Mouse (Mus musculus): ENCODE data around the gene Klk1b9. TPM values are rescaled to one million over a fixed set of nuclear protein-coding genes. Genes with fewer than 3 reads are reported as not detected.
A peak's percentile ranks its signal among the peaks of the same experiment; 100 is the strongest.
"Not testable (repeated sequence)": the region's sequence is repeated elsewhere in the genome, so short reads cannot be mapped to it uniquely, and the experiment has no call there.

Gene Klk1b9
- total RNA-seq (2021): not detected
- long read RNA-seq, experiment 1: 0 reads
- long read RNA-seq, experiment 2: 0 reads

DNA sequence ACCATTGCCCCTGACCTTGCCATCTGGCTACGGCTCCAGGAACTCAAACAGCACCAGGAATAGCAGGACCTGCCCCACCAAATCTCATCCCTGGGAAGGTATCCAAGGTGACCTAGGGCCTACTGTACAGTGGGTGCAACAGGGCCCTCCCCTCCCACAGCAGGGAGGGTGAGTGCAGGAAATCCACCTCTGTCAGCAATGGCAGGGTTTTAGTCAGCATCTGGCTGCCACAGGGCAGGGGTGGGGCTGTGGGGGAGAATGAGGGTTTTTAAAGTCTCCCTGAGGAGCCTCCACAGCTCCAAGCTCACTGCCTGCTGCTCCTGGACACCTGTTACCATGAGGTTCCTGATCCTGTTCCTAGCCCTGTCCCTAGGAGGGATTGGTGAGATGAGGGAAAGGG lies at the start of gene Klk1b9:
Gene Klk1b9, plus strand, starts transcription at position 301 of the 400 bp plus-strand sequence.
- H3K27ac ChIP-seq; intact Hi-C loops (cut with DNase I); DNase-seq; H3K4me3 ChIP-seq: not testable (repeated sequence)

GRCm38 (mm10) chr7:43928521-43928920 lies 47.3 kb upstream of the Klk1b9 start:
- Histone ChIP-seq H3K27ac (no peak overlapping the region), H3K4me3 (no peak overlapping the region)
- DNase-seq: no peak
- peak; percentile 29; the same call in 1 of the 2 replicates for TF ChIP-seq CTCF (IDR thresholded peaks at IDR 0.05)
- intact Hi-C loops (cut with DNase I): no loop called here

DNA sequence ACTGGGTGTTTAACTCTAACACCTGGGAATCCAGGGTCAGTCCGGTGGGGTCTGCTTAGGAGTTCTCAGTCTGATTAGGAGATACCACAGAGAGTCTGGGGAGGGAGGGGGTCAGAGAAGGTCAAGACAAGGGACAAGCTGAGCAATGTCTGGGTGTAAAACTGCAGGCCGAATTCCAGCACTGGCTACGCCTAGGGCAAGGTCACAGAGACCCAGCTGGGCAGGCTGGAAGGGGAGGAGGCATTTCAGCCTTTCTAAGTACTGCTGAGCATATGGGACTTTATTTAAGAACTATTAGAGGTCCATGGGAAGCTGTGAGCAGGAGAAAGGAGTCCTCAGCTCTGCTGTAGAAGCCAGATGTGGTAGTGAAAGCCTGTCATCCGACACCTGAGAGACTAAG lies 43.5 kb upstream of the Klk1b9 start:
- H3K27ac ChIP-seq: no peak overlapping the region
- no peak overlapping the region for H3K4me3 ChIP-seq
- TF ChIP-seq CTCF (IDR thresholded peaks at IDR 0.05): no peak
- no peak for DNase-seq
- intact Hi-C loops (cut with DNase I): no loop called here

DNA sequence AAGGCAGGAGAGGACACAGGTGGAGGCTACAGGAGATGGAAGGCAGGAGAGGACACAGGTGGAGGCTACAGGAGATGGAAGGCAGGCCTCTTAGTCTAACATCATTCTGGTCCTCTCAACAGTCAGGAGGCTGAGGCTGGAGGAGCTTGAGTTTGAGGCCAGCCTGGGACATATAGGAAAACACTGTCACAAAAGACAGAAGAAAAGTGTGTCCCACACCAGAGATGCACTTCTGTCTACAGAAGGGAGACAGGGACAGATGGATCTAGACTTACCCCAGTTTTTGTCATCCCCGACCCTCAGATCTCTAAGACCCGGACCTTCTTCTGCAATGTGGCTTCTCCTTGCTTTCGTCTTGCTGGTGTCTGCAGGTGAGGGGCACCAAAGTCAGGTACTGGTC lies 42.4 kb upstream of the Klk1b9 start, which contains the start of gene Klk15:
Gene Klk15, plus strand, starts transcription at position 301 of the 400 bp plus-strand sequence.
- Histone ChIP-seq H3K27ac (no peak within 1 kb of the TSS), H3K4me3 (no peak within 1 kb of the TSS)
- no peak for DNase-seq
- no peak for TF ChIP-seq CTCF (IDR thresholded peaks at IDR 0.05)
- intact Hi-C loops (cut with DNase I): no loop called here

DNA sequence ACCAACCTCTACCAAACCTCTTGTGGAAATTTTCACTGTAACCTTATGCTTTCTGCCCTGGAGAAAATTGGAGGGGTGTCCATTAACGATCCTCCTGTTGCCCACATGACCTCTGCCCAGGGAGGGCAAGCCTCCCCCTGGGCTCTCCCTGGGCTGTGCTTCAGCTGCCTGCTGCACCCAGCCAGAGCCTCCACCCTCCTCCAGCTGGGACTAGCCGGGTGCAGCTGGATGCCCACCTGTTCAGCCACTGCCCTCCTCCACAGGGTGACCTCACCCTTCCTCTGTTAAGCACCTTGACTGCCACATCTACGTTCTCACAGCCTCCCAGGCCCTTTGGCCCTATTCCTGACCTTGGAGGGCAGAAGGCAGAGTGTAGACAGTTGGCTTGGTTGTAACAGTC lies 41.1 kb upstream of the Klk1b9 start:
- TF ChIP-seq CTCF (IDR thresholded peaks at IDR 0.05): no peak
- intact Hi-C loops (cut with DNase I): no loop called here
- DNase-seq: no peak
- Histone ChIP-seq H3K27ac (no peak overlapping the region), H3K4me3 (no peak overlapping the region)

- H3K27ac ChIP-seq: no peak overlapping the region
- TF ChIP-seq CTCF (IDR thresholded peaks at IDR 0.05): no peak
- intact Hi-C loops (cut with DNase I): no loop called here
- DNase-seq: no peak
- H3K4me3 ChIP-seq: no peak overlapping the region
Observed at GRCm38 (mm10) chr7:43936551-43936950, 39.3 kb upstream of the Klk1b9 start.

DNA sequence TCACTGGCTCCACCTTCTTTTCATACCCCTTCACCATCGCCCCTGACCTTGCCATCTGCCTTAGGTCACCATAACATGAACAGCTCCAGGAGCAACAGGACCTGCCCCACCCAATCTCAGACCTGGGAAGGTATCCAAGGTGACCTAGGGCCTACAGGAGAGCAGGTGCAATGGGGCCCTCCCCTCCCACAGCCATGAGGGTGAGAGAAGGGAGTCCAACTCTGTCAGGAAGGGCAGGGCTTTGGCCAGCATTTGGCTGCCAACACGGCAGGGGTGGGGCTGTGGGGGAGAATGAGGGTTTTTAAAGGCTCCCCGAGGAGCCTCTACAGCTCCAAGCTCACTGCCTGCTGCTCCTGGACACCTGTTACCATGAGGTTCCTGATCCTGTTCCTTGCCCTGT lies 33.6 kb upstream of the Klk1b9 start:
- H3K27ac ChIP-seq; intact Hi-C loops (cut with DNase I); H3K4me3 ChIP-seq; DNase-seq: not testable (repeated sequence)

DNA sequence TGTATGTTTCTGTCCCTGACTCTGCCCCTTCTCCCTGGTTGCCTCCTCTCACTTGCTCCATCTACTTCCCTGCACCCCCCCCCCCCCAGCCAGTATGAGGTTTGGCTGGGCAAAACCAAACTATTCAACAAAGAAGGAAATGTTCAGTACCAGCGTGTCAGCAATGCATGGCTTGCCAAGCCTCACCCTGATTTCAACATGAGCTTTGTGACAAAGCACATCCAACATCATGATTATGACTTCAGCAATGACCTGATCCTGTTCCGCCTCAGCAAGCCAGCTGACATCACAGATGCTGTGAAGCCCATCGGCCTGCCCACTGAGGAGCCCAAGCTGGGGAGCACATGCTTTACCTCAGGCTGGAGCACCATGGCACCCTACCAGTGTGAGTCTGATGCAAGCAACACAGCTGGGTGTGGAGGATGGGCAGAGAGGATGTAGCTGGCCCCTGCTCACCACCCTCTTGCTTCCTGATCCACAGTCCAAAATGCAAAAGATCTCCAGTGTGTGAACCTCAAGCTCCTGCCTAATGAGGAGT lies 31.1 kb upstream of the Klk1b9 start:
- Histone ChIP-seq H3K4me3 (no peak overlapping the region), H3K27ac (no peak overlapping the region)
- no peak for TF ChIP-seq CTCF (IDR thresholded peaks at IDR 0.05)
- intact Hi-C loops (cut with DNase I): no loop called here
- no peak for DNase-seq

GRCm38 (mm10) chr7:43950364-43950763 lies 25.5 kb upstream of the Klk1b9 start, which contains the start of gene Klk1b8:
Gene Klk1b8, plus strand, starts transcription at chr7:43950664.
- DNase-seq: no peak
- TF ChIP-seq CTCF (IDR thresholded peaks at IDR 0.05): no peak
- H3K27ac ChIP-seq: no peak within 1 kb of the TSS
- intact Hi-C loops (cut with DNase I): no loop called here
- H3K4me3 ChIP-seq: no peak within 1 kb of the TSS

DNA sequence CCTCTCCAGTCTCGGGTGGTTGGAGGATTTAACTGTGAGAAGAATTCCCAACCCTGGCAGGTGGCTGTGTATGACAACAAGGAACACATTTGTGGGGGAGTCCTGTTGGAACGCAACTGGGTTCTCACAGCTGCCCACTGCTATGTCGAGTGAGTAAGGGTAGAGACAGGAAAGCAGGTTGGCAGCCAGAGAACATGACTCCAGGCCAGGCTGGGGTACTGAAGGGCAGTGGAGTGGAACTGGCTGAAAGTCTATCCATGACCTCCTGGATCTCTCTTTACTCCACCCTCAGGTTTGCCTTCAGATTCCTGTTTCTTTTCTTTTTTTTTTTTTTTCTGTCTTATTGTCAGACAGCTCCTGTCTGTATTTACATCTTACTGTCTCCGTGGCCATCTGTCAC lies 23.2 kb upstream of the Klk1b9 start:
- TF ChIP-seq CTCF (IDR thresholded peaks at IDR 0.05): no peak
- intact Hi-C loops (cut with DNase I): no loop called here
- no peak overlapping the region for H3K4me3 ChIP-seq
- DNase-seq: no peak
- H3K27ac ChIP-seq: no peak overlapping the region

GRCm38 (mm10) chr7:43966451-43966850 lies 9.4 kb upstream of the Klk1b9 start, which contains the start of gene Klk1b1:
Gene Klk1b1, plus strand, starts transcription at chr7:43966751.
- DNase-seq: no peak
- TF ChIP-seq CTCF (IDR thresholded peaks at IDR 0.05): no peak
- Histone ChIP-seq H3K27ac (no peak within 1 kb of the TSS), H3K4me3 (no peak within 1 kb of the TSS)
- intact Hi-C loops (cut with DNase I): no loop called here

GRCm38 (mm10) chr7:43967058-43967457 lies 8.8 kb upstream of the Klk1b9 start:
- no peak for TF ChIP-seq CTCF (IDR thresholded peaks at IDR 0.05)
- Histone ChIP-seq H3K27ac (no peak overlapping the region), H3K4me3 (no peak overlapping the region)
- DNase-seq: no peak
- intact Hi-C loops (cut with DNase I): no loop called here

DNA sequence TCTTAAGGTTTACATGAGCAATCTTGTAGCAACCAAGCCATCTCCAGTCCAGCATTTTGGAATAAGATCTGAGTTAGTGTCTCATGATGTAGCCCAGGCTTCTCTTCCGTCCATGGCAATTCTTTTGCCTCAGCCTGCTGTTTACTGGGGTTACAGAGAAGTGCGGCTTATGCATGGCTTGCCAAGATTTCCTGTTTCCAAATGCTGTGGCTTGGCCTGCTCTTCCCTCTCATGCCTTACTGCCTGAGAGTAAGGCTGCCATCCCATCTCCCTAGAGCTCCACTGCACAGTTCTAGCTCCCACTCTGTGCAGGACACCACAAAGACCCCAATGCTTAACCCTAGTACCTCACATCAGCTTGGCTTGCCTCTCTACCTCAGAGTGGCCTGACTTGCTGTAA lies 8.2 kb upstream of the Klk1b9 start:
- DNase-seq: no peak
- no peak overlapping the region for H3K27ac ChIP-seq
- intact Hi-C loops (cut with DNase I): no loop called here
- TF ChIP-seq CTCF (IDR thresholded peaks at IDR 0.05): no peak
- H3K4me3 ChIP-seq: no peak overlapping the region

DNA sequence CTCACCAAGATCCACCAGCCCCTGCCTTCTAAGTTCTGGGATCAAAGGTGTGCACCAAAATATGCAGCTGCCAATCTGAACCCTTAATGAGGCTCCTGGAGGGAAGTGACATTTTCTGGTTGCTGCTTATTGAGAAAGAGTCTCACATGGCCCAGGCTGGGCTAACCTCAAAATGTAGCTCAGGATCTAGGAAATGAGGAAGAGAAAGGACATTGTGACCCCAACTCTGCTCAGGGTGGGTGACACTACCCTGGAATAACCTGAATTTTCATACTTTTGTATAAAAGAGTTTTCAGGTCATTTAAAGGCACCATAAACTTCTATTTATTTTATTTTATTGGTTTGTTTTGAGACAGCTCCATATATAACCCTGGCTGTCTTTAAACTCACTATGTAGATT lies 9.8 kb downstream of the Klk1b9 start:
- no peak overlapping the region for H3K4me3 ChIP-seq
- TF ChIP-seq CTCF (IDR thresholded peaks at IDR 0.05): no peak
- no peak overlapping the region for H3K27ac ChIP-seq
- no peak for DNase-seq
- intact Hi-C loops (cut with DNase I): no loop called here

DNA sequence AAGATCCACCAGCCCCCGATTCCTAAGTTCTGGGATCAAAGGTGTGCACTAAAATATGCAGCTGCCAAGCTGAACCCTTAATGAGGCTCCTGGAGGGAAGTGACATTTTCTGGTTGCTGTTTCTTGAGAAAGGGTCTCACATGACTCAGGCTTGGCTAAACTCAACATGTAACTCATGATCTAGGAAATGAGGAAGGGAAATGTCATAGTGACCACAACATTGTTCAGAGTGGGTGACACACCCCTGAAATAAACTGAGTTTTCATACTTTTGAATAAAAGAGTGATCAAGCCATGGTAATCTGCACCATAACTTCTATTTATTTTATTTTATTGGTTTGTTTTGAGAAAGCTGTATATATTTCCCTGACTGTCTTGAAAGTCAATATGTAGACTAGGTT lies 19.0 kb downstream of the Klk1b9 start:
- intact Hi-C loops (cut with DNase I); DNase-seq; H3K4me3 ChIP-seq; H3K27ac ChIP-seq: not testable (repeated sequence)

GRCm38 (mm10) chr7:43995577-43995976 lies 19.7 kb downstream of the Klk1b9 start, which contains the start of gene Klk1b11:
Gene Klk1b11, plus strand, starts transcription at chr7:43995877.
- DNase-seq; intact Hi-C loops (cut with DNase I); H3K4me3 ChIP-seq; H3K27ac ChIP-seq: not testable (repeated sequence)

Measured in gastrocnemius, adult 2 months (tissue).